Mouse (Mus musculus) liver (tissue): ENCODE measurements around the gene Ttc39b.

Source experiments
- DNase-seq: peaks from one replicate; pipeline ENCODE4 v3.0.0-alpha.2; 2020; ENCODE audit warnings: mixed read lengths

The Ttc39b gene

DNA sequence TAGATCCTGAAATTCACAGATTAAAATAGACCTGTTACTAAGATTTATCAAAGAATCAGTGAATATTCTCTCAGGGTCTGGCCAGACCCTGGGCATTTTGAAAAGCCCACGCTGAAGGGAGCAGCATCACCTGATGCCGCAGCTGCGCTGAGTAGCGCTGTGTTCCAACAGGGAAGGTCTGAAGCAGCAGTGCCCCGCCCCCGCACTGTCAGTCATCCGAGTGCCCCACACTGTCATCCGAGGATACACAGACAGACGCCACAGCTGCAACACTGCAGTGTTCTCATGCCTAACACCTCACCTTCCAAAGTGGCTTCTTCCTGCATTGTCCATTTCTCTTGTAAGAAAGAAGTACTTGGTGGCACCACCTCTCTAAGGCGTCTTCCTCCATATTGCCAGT is 96.0 kb downstream of the Ttc39b start:
- DNase-seq, result no peak

DNA sequence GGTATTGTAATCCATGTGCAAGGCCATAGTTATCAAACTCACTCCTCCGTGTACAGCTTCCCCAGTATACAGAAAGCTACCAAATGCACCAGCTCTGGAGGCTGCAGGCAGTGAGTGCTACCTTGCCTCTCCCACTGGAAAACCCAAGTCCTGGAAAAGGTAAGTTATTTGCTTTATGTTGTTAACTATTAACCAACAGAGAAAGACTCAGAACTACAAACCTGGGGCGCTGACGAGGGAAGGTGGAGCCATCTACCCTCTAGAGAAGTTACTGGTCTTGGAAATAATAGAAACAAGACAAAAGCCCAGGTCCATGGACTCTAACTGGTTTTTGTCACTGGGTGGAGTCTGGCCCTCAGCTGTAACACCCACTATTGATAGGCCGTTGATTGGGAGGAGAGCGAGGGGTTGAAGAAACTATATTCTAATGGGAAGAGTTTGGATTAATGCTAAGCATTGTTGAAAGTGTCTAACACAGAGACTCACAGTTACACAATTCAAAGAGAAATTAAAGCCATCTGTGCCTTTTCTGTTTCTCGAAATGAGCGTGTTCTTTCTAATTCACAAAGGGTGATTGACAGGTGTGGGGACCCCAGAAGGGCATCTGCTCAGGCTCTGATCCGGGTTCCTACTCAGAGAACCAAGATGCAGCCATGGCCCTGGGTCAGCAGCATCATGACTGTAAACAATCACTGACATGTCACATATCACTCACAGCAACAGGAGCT is 98.3 kb downstream of the Ttc39b start:
- no peak for DNase-seq

DNA sequence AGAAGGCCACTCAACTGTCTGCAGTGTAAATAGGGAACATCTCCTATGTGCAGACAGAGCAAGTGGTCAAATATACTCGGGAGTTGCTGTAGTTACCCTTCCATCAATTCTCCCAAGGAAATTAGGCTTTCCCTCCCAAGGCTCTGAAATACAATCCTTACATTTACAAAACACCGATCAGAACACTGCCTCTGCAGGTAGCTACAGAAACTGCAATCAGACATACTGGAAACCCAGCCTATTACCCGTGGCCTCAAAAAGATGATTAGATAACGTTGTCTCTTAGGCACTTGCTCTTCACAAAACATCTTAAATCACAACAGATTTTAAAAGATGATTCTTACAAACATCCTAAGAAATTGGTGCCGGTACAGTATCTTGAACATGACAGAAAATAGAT is 99.8 kb downstream of the Ttc39b start:
- no peak for DNase-seq

DNA sequence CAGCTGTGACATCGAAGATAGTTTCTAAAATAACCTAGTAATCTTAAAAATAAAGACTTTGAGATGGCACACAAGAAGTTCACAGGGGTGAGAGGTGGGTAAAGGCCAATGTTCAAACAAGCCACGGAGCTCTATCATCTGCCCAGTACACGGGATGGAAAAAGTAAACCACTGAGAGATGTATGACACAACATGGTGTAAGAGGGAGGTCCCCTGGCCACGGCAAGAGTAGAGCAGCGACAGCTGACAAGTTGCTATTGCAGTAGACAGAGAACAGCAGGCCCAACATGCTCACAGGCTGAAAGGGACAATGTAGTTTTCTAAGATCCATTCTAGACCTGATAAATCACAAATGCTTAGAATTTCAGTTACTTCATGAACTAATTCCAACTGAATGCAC is 100.9 kb downstream of the Ttc39b start:
- DNase-seq, result no peak

DNA sequence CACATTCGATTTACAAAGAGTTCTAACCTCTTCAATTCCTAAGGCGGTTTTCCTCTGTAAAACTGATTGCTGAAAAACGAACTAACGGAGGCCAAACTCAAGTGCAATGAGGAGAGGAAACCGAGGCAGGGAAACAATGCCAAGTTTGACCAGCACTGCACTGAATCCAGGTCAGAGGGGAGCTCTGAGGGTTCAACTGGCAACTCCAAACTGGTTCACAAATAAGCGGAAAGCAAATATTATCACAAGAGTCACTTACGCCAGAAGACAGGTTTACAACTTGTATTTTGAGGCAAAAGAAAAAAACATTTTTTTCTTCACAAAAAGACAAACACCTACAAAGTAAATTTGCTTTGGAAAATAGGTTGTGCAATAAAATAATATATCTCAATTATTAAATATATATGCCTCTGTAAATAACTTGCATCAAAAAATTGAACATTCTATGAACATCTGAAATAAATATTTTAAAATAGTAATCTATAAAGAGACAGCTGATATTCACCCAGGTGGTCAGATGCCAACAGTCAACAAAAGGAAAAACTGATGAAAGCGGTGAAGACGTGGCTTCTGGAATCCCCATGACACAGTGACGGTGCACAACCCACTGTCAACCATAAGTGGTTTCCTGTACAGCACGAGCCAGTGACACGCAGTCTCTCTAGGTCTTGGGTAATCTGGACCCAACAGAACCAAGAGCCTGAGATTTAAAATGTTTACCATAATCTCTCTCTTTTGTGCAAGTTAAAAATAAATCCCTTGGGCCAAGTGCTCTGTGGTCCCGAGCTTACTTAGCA is 103.1 kb downstream of the Ttc39b start:
- no peak for DNase-seq

DNA sequence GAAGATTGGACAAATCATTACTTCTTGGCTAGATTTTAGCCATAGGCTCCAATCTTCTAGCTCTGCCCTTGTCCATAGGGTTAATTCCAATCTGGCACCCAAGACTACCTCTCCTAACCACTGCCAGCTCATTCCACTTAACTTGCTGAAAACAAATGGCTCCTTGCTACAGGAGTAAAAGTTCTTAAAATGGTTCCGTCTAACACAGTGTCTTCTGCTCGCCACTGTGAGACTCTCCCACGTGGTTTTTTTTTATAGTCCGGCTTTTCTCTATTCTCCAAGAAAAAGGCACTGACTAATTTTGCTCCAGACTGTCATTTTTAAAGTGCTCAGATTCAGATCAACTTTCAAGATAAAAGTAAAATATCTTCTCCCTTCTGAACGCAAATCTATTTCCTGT is 104.8 kb downstream of the Ttc39b start:
- DNase-seq, result no peak

DNA sequence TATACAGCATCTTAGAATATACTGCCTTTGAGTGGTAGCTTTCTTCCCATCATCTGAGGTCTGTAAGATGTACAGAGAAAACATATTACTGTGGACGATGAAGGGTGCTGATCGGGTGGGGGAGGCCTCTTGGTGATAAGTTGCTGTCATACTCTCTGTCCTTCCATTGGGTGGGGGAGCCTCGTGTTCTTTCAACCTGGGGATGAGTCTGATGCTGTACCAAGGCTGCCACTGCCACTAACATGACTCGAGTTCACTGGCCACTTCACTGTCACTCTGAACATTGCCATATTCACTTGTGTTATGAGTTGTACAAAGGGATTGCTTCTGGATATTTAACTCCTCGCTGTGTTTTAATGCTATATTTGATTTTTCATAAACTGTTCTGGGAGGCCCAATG is 106.9 kb downstream of the Ttc39b start:
- DNase-seq, result no peak

DNA sequence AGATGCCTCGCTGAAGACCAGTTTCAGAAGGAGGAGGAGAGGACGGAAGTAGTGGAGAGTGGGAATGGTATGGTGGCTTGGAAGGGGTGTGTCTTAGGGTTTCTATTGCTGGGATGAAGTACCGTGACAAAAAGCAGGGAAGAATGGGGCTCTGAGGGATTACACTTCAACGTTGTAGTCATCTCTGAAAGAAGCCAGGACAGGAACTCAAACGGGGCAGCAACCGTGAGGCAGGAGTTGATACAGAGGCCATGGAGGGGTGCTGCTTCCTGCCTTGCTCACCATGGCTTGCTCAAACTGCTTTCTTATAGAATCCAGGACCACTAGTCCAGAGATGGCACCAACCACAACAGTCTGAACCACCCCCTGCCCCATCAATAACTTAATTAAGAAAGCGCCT is 107.7 kb downstream of the Ttc39b start:
- no peak for DNase-seq

DNA sequence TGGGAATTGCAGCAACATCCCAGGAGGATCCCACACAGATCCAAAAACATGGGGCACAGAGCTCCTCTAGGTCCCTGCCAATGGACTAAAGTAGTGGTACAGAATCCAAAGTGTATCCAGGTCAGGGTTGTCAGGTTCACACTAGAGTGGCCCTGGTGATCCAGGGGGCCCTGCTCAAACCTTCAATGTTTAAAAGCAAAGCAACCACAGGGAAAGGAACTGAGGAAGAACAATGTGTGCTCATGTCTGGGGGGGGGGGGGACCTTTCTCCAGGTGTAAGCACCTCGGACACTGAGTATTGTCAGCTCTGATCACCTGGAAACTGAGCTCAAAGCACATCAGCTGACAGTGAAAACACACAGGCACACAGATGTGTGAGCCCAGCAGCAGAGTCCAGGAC is 108.3 kb downstream of the Ttc39b start:
- no peak for DNase-seq

DNA sequence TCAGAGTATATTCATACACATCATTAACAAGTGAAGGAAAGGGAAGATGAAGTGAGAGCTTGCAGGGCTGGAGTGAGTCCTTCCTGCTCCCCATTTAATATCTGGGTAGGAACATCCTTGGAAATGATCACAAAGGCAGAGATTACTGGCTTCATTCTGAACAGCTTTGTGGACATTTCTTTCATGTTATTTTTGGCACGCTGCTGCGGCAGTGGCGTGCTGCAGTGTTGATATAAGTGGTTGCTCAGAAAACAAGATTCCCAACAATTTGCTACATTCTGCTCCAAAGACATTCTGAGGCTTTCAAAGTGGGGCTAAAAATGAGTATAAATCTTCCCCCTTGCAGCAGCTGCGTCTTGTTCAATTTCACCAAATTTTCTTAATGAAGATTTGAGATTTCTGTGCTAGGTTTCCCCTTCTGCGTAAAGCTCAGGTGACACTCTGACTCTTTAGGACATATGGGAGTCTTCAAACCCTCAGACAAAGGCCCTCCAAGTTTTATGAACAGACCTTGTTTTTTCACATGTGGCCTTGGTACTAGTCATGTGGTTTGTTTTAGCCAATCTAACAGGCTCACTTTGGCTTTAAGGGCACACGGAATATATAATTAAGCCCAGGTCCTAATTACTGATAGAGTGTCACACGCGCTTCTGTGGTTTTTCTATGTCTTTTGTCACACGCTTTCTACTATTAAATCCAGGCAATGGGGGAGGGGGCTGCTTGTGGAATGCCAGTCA is 109.1 kb downstream of the Ttc39b start:
- DNase-seq, result no peak

DNA sequence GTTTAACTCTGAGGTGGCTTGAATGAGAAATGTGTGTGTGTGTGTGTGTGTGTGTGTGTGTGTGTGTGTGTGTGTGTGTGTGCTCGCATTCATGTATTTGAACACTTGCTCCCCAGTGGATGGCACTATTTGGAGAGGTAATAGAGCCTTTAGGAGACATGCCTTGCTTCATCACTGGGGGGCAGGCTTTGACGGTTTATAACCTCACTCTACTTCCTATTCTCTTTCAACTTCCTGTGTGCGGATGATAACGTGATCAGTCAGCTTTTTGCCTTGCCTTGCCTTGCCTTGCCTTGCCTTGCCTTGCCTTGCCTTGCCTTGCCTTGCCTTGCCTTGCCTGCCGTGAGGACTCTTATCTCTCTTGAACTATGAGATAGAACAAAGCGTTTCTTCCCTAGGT is 110.3 kb downstream of the Ttc39b start:
- DNase-seq, result no peak

DNA sequence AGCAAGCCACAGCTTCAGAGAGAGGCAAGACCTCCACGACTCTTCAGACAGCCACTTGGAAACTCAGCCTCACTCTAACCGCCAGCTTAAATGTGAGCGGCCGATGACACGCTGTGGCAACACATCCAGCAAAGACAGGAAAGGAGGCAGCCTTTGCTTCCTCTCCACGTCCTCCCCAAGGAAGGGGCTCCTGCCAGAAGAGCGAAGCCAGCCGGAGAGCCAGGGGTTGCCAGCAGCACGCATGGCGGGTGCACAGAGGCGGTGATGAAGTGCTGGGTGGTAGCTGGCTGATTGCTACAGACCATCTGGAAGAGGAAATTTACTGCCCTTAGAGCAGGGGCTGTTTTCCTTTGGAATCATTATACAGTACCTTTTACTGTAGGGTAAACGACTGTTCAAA is 112.3 kb downstream of the Ttc39b start:
- no peak for DNase-seq

DNA sequence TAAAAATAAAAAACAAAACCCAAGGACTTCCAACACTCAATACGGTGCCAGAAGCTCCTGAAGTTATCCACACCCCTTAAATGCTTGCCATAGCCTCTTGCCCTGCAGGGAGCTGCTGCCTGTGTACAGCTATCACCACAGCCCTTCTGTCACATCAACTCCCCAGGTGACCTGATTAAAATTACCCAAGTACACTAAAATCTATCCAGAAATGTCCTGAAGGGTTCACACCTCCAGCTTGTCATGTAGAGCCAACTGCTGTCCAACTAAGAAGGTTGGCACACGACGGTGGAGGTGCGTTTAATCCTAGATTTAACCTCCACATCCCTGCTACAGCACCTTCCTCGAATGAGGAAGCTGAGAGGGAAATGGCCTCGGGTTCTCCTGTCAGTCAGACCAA is 113.6 kb downstream of the Ttc39b start:
- no peak for DNase-seq

DNA sequence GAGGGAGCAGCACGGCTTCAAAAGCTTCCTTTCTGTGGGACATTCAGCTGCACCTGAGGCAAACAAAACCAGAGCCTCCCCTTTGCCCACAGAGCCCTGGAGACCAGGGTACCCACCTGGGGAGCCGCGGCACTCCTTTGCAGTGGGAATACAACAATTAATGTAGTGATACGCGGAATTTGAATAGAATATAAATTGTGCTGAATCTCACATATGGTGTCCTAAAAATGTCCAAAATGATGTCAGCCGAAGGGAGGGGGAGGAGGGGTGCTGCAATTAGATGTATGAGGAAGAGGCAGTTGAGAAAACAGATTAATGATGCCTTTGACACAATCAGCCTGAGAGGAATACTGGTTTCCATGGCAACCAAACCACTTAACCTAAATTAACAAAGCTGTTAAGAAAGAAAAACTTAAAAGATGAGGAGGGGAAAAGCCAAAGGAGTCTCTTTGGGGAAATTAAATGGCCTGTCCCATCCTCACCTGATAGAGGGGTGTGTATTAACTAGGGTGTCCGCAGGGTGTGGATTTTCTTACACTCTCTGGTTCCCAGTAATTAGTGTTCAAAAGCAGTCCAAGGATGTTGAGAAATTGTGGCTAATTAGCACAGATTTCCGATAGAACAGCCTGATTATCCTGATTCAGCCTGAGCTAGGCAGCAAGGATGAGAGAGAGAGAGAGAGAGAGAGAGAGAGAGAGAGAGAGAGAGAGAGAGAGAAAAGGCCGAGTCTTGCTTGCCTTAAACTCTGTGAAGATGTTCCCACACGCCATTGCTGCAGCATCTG is 117.1 kb downstream of the Ttc39b start:
- DNase-seq, result no peak

DNA sequence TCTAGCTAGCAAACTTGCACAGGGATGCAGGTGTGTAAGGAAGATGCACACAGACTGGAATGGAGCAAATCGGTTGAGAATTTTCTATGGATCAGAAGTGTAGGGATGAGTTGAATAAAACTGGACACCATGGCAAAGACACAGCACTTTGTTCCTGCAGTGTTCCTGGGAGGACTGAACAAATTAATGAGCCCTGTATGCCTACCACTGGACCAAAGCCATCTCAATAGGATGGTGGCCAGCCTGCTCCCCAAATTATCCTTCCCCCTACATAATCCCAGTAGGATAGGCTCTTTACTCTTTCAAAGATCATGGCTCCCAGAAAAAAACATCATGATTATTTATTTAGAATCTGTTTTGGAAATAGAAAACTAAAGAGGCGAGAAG is 117.6 kb downstream of the Ttc39b start:
- no peak for DNase-seq

DNA sequence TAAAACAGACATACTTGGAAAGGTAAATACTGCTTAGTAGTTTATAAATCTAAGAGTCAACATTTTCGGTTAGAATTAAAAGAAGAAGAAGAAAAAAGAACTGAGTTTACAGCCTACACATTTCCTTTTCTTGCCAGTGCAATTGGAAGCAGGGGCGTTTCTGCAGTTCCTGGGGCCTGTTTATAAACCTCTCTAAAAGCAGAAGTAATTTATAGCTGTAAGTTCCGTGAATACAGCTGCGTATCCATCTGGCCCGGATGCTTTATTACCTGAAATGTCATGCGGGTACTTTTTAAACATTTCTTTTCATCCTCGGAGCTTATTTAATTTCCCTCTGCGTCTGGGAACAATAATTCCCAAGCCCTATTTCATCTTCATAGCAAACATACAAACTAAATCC is 124.7 kb downstream of the Ttc39b start:
- no peak for DNase-seq

DNA sequence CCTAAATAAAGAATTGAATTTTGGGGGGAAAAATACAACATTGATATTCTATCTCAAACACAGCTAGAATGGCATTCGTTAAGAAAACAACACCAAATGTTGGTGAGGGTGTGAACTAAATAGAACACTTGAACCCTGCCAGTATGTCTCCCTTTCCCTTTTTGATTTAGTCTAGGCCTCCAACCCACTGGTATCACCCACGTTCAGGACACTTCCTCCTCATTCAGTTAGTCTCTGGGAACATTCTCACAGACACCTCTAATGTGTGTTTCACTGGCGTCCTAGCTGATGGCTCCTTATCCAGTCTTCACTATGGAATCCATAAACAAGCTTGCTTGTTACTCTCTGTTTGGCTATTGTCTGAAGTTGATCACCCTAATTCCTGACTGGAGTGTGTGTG is 125.9 kb downstream of the Ttc39b start:
- no peak for DNase-seq

DNA sequence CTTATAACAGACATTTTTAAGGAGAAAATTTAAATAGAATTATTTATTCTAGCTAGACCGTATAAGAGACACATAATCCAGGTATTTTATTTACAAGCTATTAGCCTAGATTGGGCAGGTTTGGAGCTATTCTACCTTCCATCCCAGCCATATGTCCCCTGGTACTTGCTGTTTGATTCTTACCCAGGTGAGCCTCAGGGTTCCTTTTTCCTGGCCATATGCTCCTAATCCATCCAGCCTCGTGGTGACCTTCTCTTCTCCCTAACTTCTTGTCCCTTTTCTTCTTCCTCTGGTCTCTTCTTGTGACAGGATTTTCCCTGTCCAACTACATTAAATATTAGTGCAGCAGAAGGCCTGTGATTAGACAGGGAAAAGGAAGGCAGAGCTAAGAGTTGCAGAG is 134.3 kb downstream of the Ttc39b start:
- DNase-seq, result no peak

DNA sequence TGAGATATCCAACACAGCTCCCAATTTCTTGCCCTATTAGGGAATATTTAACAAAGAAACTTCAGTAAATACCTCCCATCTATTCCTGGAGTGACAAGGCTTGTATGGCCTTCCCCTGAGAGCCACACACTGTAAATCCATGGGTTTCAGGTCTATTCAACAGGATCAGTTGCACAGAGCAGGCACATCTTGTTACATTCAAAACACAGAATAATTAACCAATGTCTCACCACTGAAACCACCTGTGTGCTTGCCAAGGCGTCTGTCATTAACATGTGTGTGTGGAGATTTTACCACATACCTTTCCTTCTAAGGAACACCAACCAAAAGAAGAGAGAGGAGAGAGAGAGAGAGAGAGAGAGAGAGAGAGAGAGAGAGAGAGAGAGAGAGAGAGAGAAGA is 136.7 kb downstream of the Ttc39b start:
- DNase-seq, result no peak

DNA sequence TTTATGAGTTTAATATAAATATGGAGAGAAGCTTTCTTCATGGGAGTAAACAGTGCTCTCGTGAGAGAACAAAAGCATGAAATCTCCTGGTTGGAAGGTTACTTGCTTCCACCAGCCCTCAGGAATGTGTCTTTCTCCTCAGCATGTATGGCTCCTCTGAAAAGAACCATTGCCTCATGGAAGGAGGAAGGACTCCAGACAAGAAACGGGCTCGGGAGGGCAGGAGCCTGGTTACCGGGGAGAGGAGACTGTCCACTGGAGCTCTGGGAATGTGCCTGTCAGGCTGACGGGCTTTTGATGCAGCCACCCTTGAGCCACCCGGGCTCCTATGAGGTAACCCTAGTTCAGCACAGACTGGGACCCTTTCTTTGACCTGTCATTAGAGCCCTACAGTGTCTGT is 137.6 kb downstream of the Ttc39b start:
- DNase-seq, result no peak

DNA sequence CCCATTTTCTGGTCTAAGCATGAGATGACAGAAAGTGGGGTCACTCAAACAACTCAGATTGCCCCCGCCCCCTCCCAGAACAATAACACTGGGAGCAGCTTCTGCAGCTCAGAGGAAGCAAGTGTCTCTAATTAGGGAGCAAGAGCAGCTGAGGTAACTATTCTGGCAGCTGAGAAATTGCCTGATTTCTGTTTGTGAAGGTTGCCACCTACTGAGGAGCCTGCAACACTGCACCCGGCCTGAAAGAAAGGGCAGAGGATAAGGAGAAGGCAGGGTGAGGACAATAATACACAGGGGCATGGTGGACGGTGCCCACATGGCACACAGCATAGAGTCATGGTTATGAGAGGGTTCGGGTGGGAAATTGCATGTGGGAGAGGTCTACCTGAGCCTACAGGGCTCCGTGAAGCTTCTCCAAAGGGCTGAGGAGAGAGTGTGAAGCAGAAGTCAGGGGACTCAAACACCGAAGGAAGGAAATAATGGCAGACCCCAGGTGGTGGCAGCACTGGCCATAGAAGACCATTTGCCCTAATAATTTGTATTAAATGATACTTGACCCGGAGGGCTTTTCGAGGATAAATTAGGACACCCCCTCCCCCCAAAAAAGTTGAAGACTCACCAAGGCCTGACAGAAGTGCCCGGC is 140.6 kb downstream of the Ttc39b start:
- DNase-seq, result peak; percentile 24

DNA sequence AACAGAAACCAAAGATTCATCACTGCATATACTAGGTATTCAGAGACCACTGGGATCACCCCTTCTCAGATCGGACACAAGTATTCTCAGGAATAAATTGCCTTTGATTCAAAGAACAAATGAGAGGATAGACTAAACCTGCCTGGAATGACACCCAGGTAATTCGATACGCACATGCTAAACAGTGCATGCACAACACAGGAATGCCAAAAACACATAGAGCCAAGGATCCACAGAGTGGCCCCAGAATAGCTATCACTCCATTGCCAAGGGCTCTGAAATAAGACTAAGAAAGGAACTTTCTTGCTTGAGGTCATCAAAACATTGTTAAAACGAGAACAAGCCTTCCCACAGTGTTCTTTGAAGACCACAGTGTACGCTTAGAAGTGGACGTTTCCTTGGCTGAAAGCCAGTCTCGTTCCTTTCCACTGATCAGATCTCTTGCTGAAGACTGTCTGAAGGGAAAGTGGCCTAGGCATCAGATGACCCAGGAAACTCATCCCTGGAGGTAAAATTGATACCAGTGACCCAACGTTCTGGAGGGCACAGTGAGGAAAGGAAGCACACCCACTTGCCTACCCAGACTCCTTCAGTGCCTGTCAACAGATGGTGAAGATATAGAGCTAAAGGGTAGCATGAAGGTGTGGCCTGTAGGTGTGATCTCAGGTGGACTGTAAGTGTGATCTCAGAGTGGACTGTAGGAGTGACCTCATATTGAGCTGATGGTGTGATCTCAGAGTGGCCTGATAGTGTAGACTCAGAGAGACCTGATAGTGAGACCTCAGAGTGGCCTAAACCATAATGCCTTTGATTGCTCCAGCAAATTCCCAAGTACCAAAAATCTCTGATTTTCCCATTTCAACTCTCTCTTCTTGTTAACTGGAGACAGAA is 141.6 kb downstream of the Ttc39b start:
- no peak for DNase-seq
